Mouse (Mus musculus) B cell, adult 67 days (primary cell): ENCODE measurements around the gene Lrp8. TPM values are rescaled to one million over a fixed set of nuclear protein-coding genes. Genes with fewer than 3 reads are reported as not detected.

ENCODE experiments used
- total RNA-seq, 2 experiments: library from RNA; stranded (reverse); gene quantifications; 4 replicates each; pipeline ENCODE4 v1.2.4; 2023

Lrp8 gene
- 1 to 10 TPM in 1 of 2 experiments, under 1 TPM in 1; 0.77 to 1.2 TPM for total RNA-seq

GRCm38 (mm10) chr4:107802185-107802449, at the start of gene Lrp8:
Gene Lrp8 (plus strand): TSS chr4:107802261.

GRCm38 (mm10) chr4:107879254-107880050, 77.4 kb downstream of the Lrp8 start, which contains the start of gene Magoh:
Gene Magoh (plus strand): TSS chr4:107879755.

GRCm38 (mm10) chr4:107889731-107890432, 87.8 kb downstream of the Lrp8 start, which contains the start of gene 0610037L13Rik:
Gene 0610037L13Rik (plus strand): TSS chr4:107889813.

GRCm38 (mm10) chr4:107923145-107923802, 121.2 kb downstream of the Lrp8 start, which contains the start of gene Cpt2:
Gene Cpt2 (minus strand): TSS chr4:107923610.

Other genes with a start within 250 kb of the Lrp8 start
- gene Dmrtb1, start 118.0 kb upstream of the Lrp8 start, total RNA-seq: not detected
- 100 to 1,000 TPM in 1 of 2 experiments, 10 to 100 TPM in 1; 93.7 to 105 TPM for gene Magoh, start 77.5 kb downstream of the Lrp8 start, total RNA-seq
- 10 to 100 TPM; 47.1 to 56.8 TPM for gene 0610037L13Rik, start 87.6 kb downstream of the Lrp8 start, total RNA-seq
- gene Cpt2, start 121.3 kb downstream of the Lrp8 start, total RNA-seq: 10 to 100 TPM; 13.8 to 16.5 TPM
- gene Slc1a7, start 166.1 kb downstream of the Lrp8 start, total RNA-seq: not detected